Comparison of ENCODE assay signal across 22 mouse cellular contexts in genomic region chr3:95850611-95851010, GRCm38 (mm10). TPM values are rescaled to one million over a fixed set of nuclear protein-coding genes. Genes with fewer than 3 reads are reported as not detected.
DNase-seq lines count a peak whose midpoint lies in the region; ATAC-seq lines count a peak whose summit lies in the region.
"Had no signal": no experiment of that assay in that cellular context is flagged by ENCODE, and none has a peak within 500 bp of the region (broad histone marks: within the 10 kb centered on the region; RNA-seq: fewer than 3 reads in every experiment).

No protein-coding gene starts in this region.

- H3K27me3 ChIP-seq in heart, embryonic 11.5 days (ENCODE audit: control insufficient read depth, insufficient read depth, low read length): no peaks in the 10 kb centered on the region
- no peaks in the 10 kb centered on the region for H3K27me3 ChIP-seq in heart, embryonic 14.5 days (ENCODE audit: control insufficient read depth, insufficient read depth, low read length)
- H3K27me3 ChIP-seq in liver, embryonic 11.5 days (replicated peaks; ENCODE audit: control insufficient read depth, insufficient read depth, low read length): no peaks in the 10 kb centered on the region
- H3K27me3 ChIP-seq in liver, embryonic 16.5 days (ENCODE audit: control insufficient read depth, insufficient read depth, low read depth, low read length): no peaks in the 10 kb centered on the region
- H3K27me3 ChIP-seq: embryonic facial prominence, embryonic 12.5 days; forebrain, embryonic 15.5 days; hindbrain, embryonic 12.5 days had no signal

- H3K9ac ChIP-seq in heart, embryonic 11.5 days (ENCODE audit: low read depth, low read length): no peak overlapping the region
- H3K9ac ChIP-seq in heart, embryonic 14.5 days (ENCODE audit: low read length): peak overlapping the region; percentile 6; the same call in 1 of the 2 replicates
- no peak overlapping the region for H3K9ac ChIP-seq in liver, embryonic 11.5 days (ENCODE audit: low read depth, low read length)
- H3K9ac ChIP-seq in liver, embryonic 16.5 days (ENCODE audit: low read depth, low read length): no peak overlapping the region
- H3K9ac ChIP-seq: embryonic facial prominence, embryonic 12.5 days; forebrain, embryonic 15.5 days; hindbrain, embryonic 12.5 days had no signal

- intact Hi-C loops in heart, postnatal 25 days (cut with DNase I): no loop called here

- DNase-seq in heart, adult 11 months: peak; percentile 68
- no peak for DNase-seq in heart, postnatal 25 days (ENCODE audit: low spot score)
- no peak for DNase-seq in liver, embryonic 11.5 days (ENCODE audit: low spot score)
- DNase-seq in liver: no peak
- no peak for DNase-seq in left cerebral cortex, adult 9 months (ENCODE audit: low spot score in 2 of 2)
- DNase-seq: adrenal gland, postnatal 14 days; B cell, adult 2 months; cerebellum, adult 11-12 months; cerebellum, adult 9-10 months; cerebellum, postnatal 25 days; gastrocnemius, postnatal 10 days had no signal

- WGBS in heart, embryonic 11.5 days (ENCODE audit: insufficient replicate concordance): 44% methylated on average over 4 of the region's 4 CpGs
- WGBS in heart, embryonic 14.5 days: 31% methylated on average over 4 of the region's 4 CpGs
- 51% methylated on average over 4 of the region's 4 CpGs for WGBS in liver, embryonic 11.5 days
- WGBS in liver, embryonic 16.5 days (ENCODE audit: insufficient replicate concordance): 30% methylated on average over 4 of the region's 4 CpGs

- no peaks in the 10 kb centered on the region for H3K9me3 ChIP-seq in heart, embryonic 11.5 days (replicated peaks; ENCODE audit: control insufficient read depth, low read length)
- H3K9me3 ChIP-seq in heart, embryonic 14.5 days (ENCODE audit: control insufficient read depth, low read length): no peaks in the 10 kb centered on the region
- H3K9me3 ChIP-seq in liver, embryonic 11.5 days (ENCODE audit: control insufficient read depth, low read length): no peaks in the 10 kb centered on the region
- no peaks in the 10 kb centered on the region for H3K9me3 ChIP-seq in liver, embryonic 16.5 days (replicated peaks; ENCODE audit: control insufficient read depth, low read length)
- H3K9me3 ChIP-seq: embryonic facial prominence, embryonic 12.5 days; forebrain, embryonic 15.5 days; G1E; hindbrain, embryonic 12.5 days had no signal

- no peak overlapping the region for H3K27ac ChIP-seq in heart, embryonic 11.5 days (ENCODE audit: low read depth, low read length)
- H3K27ac ChIP-seq in heart, embryonic 14.5 days (replicated peaks in 1 of 2; ENCODE audit: control insufficient read depth in 1 of 2, insufficient read depth in 1 of 2, low read depth in 2 of 2, low read length in 2 of 2): peak overlapping the region in 1 of 2 experiments; percentile 63; a peak in 2 of 4 replicates
- 0 out of 2 replicates have a peak overlapping the region, but pooled peaks have one; percentile 5 for H3K27ac ChIP-seq in liver, embryonic 11.5 days (ENCODE audit: low read depth, low read length)
- no peak overlapping the region for H3K27ac ChIP-seq in liver, embryonic 16.5 days (ENCODE audit: low read length)
- H3K27ac ChIP-seq: embryonic facial prominence, embryonic 12.5 days; forebrain, embryonic 15.5 days; hindbrain, embryonic 12.5 days had no signal

- ATAC-seq in heart, embryonic 11.5 days (replicated peaks; ENCODE audit: insufficient number of reproducible peaks, low FRiP score, low TSS enrichment): no peak; the same call in 1 of the 2 replicates
- no peak for ATAC-seq in heart, embryonic 14.5 days (ENCODE audit: insufficient number of reproducible peaks, insufficient read depth, low FRiP score, low read depth)
- ATAC-seq in liver, embryonic 11.5 days (replicated peaks; ENCODE audit: low FRiP score): peak; percentile 62; the same call in 1 of the 2 replicates
- ATAC-seq in liver, embryonic 16.5 days (ENCODE audit: low read depth): 0 out of 2 replicates have a peak, but pooled peaks have one; percentile 17
- ATAC-seq: CD4-positive, CD25-positive, alpha-beta regulatory T cell, adult 4 months; forebrain, embryonic 15.5 days; hindbrain, embryonic 16.5 days; inflammation-experienced regulatory T-cells, adult 6 months; intestine, postnatal 0 days had no signal

- no peak overlapping the region for H3K4me2 ChIP-seq in heart, embryonic 11.5 days
- no peak overlapping the region for H3K4me2 ChIP-seq in heart, embryonic 14.5 days (ENCODE audit: low read length)
- peak overlapping the region; percentile 41 for H3K4me2 ChIP-seq in liver, embryonic 11.5 days
- H3K4me2 ChIP-seq in liver, embryonic 16.5 days (ENCODE audit: low read depth, low read length): no peak overlapping the region
- H3K4me2 ChIP-seq: embryonic facial prominence, embryonic 12.5 days; forebrain, embryonic 15.5 days; hindbrain, embryonic 12.5 days had no signal

- peaks cover 48% of the 10 kb centered on the region for H3K36me3 ChIP-seq in heart, embryonic 11.5 days (ENCODE audit: control insufficient read depth, insufficient read depth, low read length)
- peaks cover 79% of the 10 kb centered on the region for H3K36me3 ChIP-seq in heart, embryonic 14.5 days (ENCODE audit: control insufficient read depth, insufficient read depth, low read length)
- H3K36me3 ChIP-seq in liver, embryonic 11.5 days (ENCODE audit: control insufficient read depth, insufficient read depth, low read length): peaks cover 52% of the 10 kb centered on the region
- peaks cover 64% of the 10 kb centered on the region for H3K36me3 ChIP-seq in liver, embryonic 16.5 days (ENCODE audit: control insufficient read depth, insufficient read depth)

- H3K4me1 ChIP-seq in heart, embryonic 11.5 days (ENCODE audit: control insufficient read depth, insufficient read depth, low read length): peaks cover 11% of the 10 kb centered on the region; the same call in 1 of the 2 replicates
- peaks cover 0 to 10% of the 10 kb centered on the region in 2 experiments; a peak in 2 of 4 replicates for H3K4me1 ChIP-seq in heart, embryonic 14.5 days (ENCODE audit: control insufficient read depth in 2 of 2, insufficient read depth in 2 of 2, low read length in 2 of 2)
- peaks cover 18% of the 10 kb centered on the region; the same call in 1 of the 2 replicates for H3K4me1 ChIP-seq in liver, embryonic 11.5 days (replicated peaks; ENCODE audit: control insufficient read depth, insufficient read depth, low read length)
- H3K4me1 ChIP-seq in liver, embryonic 16.5 days (ENCODE audit: control insufficient read depth, low read depth, low read length): peaks cover 14% of the 10 kb centered on the region

- H3K4me3 ChIP-seq in heart, embryonic 11.5 days (ENCODE audit: low read depth, low read length): no peak overlapping the region
- no peak overlapping the region for H3K4me3 ChIP-seq in heart, embryonic 14.5 days (ENCODE audit: control insufficient read depth in 1 of 2, insufficient read depth in 1 of 2, low read depth in 1 of 2, low read length in 2 of 2)
- no peak overlapping the region for H3K4me3 ChIP-seq in liver, embryonic 11.5 days (ENCODE audit: low read depth, low read length)
- H3K4me3 ChIP-seq in liver, embryonic 16.5 days (ENCODE audit: low read depth, low read length): no peak overlapping the region
- H3K4me3 ChIP-seq: embryonic facial prominence, embryonic 12.5 days; forebrain, embryonic 15.5 days; hindbrain, embryonic 12.5 days had no signal

RNA-seq across cellular contexts. Expression of gene Prpf3, which starts 5.1 kb away (rescaled TPM):
- polyA plus RNA-seq in heart, embryonic 11.5 days (2014; fragmentation: Nextera tagmentation; extraction: Ambion mirVana): 40.5 and 40.6 TPM in 2 replicates
- polyA plus RNA-seq in heart, embryonic 14.5 days (2014; fragmentation: Nextera tagmentation; extraction: Ambion mirVana): 29.0 and 33.7 TPM in 2 replicates
- 10 to 100 TPM; 21.1 to 23.1 TPM for total RNA-seq in heart, postnatal 25 days (2021)
- polyA plus RNA-seq in liver, embryonic 11.5 days (2014; fragmentation: Nextera tagmentation; extraction: Ambion mirVana): 68.0 and 68.4 TPM in 2 replicates
- polyA plus RNA-seq in liver, embryonic 16.5 days (2015; fragmentation: Nextera tagmentation; extraction: Ambion mirVana): 23.1 and 23.7 TPM in 2 replicates

RNA-seq across cellular contexts. Expression of gene Mrps21, which starts 20.7 kb away (rescaled TPM):
- 386 and 410 TPM in 2 replicates for polyA plus RNA-seq in heart, embryonic 11.5 days (2014; fragmentation: Nextera tagmentation; extraction: Ambion mirVana)
- 415 and 468 TPM in 2 replicates for polyA plus RNA-seq in heart, embryonic 14.5 days (2014; fragmentation: Nextera tagmentation; extraction: Ambion mirVana)
- total RNA-seq in heart, postnatal 25 days (2021): 100 to 1,000 TPM; 315 to 318 TPM
- 311 and 340 TPM in 2 replicates for polyA plus RNA-seq in liver, embryonic 11.5 days (2014; fragmentation: Nextera tagmentation; extraction: Ambion mirVana)
- polyA plus RNA-seq in liver, embryonic 16.5 days (2015; fragmentation: Nextera tagmentation; extraction: Ambion mirVana): 156 and 178 TPM in 2 replicates

RNA-seq across cellular contexts. Expression of gene Ciart, which starts 31.4 kb away (rescaled TPM):
- 5.9 and 7.1 TPM in 2 replicates for polyA plus RNA-seq in heart, embryonic 11.5 days (2014; fragmentation: Nextera tagmentation; extraction: Ambion mirVana)
- 3.1 and 3.9 TPM in 2 replicates for polyA plus RNA-seq in heart, embryonic 14.5 days (2014; fragmentation: Nextera tagmentation; extraction: Ambion mirVana)
- total RNA-seq in heart, postnatal 25 days (2021): 10 to 100 TPM in 1 of 2 experiments, 1 to 10 TPM in 1; 2.1 to 12.9 TPM
- polyA plus RNA-seq in liver, embryonic 11.5 days (2014; fragmentation: Nextera tagmentation; extraction: Ambion mirVana): 7.9 and 8.1 TPM in 2 replicates
- polyA plus RNA-seq in liver, embryonic 16.5 days (2015; fragmentation: Nextera tagmentation; extraction: Ambion mirVana): 0.78 and 1.1 TPM in 2 replicates

RNA-seq across cellular contexts. Expression of gene Rprd2, which starts 31.9 kb away (rescaled TPM):
- 20.5 and 25.0 TPM in 2 replicates for polyA plus RNA-seq in heart, embryonic 11.5 days (2014; fragmentation: Nextera tagmentation; extraction: Ambion mirVana)
- 19.1 and 22.0 TPM in 2 replicates for polyA plus RNA-seq in heart, embryonic 14.5 days (2014; fragmentation: Nextera tagmentation; extraction: Ambion mirVana)
- 10 to 100 TPM; 40.4 to 46.1 TPM for total RNA-seq in heart, postnatal 25 days (2021)
- 18.8 and 18.9 TPM in 2 replicates for polyA plus RNA-seq in liver, embryonic 11.5 days (2014; fragmentation: Nextera tagmentation; extraction: Ambion mirVana)
- polyA plus RNA-seq in liver, embryonic 16.5 days (2015; fragmentation: Nextera tagmentation; extraction: Ambion mirVana): 7.7 and 7.9 TPM in 2 replicates

RNA-seq across cellular contexts. Expression of gene BC028528, which starts 41.2 kb away (rescaled TPM):
- polyA plus RNA-seq in heart, embryonic 11.5 days (2014; fragmentation: Nextera tagmentation; extraction: Ambion mirVana): 29.3 and 29.5 TPM in 2 replicates
- 45.1 and 51.7 TPM in 2 replicates for polyA plus RNA-seq in heart, embryonic 14.5 days (2014; fragmentation: Nextera tagmentation; extraction: Ambion mirVana)
- 10 to 100 TPM in 1 of 2 experiments, 1 to 10 TPM in 1; 7.2 to 13.9 TPM for total RNA-seq in heart, postnatal 25 days (2021)
- polyA plus RNA-seq in liver, embryonic 11.5 days (2014; fragmentation: Nextera tagmentation; extraction: Ambion mirVana): 9.5 and 13.5 TPM in 2 replicates
- 5.5 and 6.8 TPM in 2 replicates for polyA plus RNA-seq in liver, embryonic 16.5 days (2015; fragmentation: Nextera tagmentation; extraction: Ambion mirVana)
- polyA plus RNA-seq: G1E had no signal

Comparison
In these comparisons a context has a peak if more than half of its experiments do, and no peak if none do; other contexts are left out.
1. ATAC-seq: peak in liver, embryonic 11.5 days (single experiment) and liver, embryonic 16.5 days (single experiment); none in heart, embryonic 11.5 days (single experiment) and heart, embryonic 14.5 days (single experiment).